Mouse (Mus musculus) neutrophil, adult 5-6 weeks (primary cell): ENCODE results near the gene Hnrnpk. TPM values are rescaled to one million over a fixed set of nuclear protein-coding genes. Genes with fewer than 3 reads are reported as not detected.
"Not testable (repeated sequence)": the region's sequence is repeated elsewhere in the genome, so short reads cannot be mapped to it uniquely, and the experiment has no call there.

Experiments
- ATAC-seq: fragments of 151-379, 151-347 bp; 2 replicates; pipeline ENCODE4 v1.8.0; 2017; ENCODE audit warnings: mild to moderate bottlenecking, moderate TSS enrichment; ENCODE audit not compliant: insufficient number of reproducible peaks, poor library complexity, low FRiP score, severe bottlenecking; ENCODE audit errors: extremely low read depth
- total RNA-seq: library from RNA; stranded (forward); fragments of 200-1000 nt; gene quantifications from 2 replicates; pipeline ENCODE4 v1.2.3, GENCODE M21; 2017

The Hnrnpk gene
- total RNA-seq, 1 experiment from 2014 or later: 1,547 TPM

DNA sequence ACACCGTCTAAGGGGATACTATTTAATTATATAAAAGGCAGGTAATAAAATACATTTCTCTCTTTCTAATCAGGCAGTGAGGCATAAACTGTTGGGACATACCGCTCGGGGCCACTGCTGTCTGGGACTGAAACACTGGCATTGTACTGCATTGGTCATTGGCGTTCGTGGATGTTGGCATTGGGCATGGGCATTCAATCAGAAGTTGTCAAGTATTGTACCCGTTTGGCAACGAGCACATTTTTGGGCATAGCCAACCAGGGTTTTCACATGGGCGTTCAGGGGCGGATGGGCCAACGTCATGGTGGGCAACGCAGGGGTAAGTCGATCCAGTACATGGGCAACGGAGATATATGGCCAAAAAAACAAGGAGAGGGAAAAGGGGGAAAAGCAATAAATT, 5.5 kb downstream of the Hnrnpk start:
- ATAC-seq: no peak

DNA sequence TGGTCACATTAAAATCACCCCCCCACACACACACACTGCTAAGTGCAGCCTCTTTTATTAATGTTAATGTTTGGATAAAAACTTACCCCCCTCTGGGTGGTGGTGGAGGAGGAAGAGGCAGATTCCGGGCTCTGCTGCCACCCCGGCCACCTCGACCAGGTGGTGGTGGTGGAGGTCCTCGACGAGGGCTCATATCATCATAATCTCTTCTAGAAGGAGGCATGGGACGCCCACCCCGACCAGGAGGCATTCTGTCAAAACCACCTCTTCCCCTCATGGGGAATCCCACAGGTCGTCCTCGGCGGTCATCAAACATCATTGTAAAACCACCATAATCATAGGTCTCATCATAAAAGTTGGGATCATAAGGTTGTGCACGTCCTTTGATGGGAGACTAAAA, 8.8 kb downstream of the Hnrnpk start:
- ATAC-seq: not testable (repeated sequence)

DNA sequence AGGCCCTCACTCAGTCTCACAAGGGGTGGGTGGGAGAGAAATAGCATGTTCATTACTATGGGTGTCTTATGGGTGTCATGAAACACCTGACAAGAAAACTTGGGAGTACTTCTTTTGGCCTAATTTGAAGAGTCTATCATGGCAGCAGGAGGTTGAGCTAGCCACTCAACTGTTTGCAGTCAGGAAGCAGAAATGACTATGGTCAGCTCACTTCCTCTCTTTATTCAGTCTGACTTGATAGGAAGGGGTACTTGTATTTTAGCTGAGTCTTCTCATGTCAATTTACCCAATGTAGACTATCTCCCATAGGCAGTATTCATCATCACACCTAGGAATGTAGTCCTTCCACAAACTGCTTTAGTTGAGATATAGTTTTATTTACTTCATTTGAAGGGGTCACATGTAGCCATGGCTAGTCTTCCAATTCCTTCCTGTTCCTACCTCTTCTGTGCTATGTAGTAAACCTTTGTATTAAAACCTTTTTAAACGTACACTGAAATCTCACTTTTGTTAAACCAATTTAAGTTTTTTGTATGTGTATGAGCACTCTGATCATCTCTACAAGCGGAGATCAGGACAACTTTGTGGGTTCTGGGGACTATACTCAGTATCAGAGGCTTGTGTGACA, 13.7 kb downstream of the Hnrnpk start:
- ATAC-seq: no peak

DNA sequence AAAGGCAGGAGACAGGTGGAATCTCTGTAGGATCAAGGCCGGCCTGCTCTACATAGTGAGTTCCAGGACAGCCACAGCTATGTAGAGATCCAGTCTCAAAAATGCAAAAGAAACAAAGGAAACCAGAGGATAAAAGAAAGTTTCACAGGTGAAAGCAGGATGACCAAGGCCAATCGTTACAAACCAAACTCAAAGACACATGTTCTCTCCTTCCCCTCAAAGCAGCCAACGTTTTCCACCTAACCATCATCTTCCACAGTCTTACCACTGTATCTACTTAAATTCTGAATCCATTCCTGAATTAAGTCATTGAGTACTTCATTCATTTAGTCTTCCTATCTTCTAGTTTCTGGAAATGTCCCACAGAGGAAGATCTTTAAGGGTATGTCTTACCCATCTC, 14.8 kb downstream of the Hnrnpk start:
- ATAC-seq: no peak

DNA sequence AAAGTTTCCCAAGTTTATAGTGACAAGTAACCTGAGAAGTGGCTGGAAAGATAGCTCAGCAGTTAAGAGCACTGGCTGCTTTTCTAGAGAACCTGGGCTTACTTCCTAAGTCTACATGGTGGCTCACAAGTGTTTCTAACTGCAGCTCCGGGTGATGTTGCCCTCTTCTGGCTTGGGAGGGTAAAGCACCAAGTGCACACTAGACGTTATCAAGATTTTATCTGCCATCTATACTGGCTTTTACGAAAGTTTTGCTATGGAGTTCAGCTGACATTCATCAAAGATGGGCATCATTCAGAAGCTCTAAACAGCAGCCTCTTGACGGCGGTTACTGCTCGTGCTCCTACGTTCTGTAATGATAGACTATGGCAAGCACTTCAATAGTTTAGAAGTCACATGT, 15.2 kb downstream of the Hnrnpk start:
- peak; percentile 84 for ATAC-seq

DNA sequence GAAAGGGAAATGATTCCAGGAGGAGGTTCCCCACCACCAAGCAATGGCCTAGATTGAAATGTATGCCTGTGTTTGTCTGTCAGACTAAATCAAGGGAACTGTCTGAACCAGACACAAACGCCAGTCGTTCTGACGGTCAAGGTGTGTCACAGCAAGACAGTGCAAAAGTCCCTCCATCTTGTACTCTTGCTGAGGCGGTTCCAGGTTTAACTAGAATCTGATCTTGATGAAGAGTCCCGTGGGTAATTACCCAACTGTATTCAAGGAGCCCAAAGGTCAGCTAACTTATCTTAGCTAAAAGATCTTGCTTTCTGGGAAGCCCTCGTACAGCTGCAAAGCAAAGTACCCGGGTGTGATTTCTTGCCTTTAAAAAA, 17.6 kb downstream of the Hnrnpk start:
- ATAC-seq: no peak

DNA sequence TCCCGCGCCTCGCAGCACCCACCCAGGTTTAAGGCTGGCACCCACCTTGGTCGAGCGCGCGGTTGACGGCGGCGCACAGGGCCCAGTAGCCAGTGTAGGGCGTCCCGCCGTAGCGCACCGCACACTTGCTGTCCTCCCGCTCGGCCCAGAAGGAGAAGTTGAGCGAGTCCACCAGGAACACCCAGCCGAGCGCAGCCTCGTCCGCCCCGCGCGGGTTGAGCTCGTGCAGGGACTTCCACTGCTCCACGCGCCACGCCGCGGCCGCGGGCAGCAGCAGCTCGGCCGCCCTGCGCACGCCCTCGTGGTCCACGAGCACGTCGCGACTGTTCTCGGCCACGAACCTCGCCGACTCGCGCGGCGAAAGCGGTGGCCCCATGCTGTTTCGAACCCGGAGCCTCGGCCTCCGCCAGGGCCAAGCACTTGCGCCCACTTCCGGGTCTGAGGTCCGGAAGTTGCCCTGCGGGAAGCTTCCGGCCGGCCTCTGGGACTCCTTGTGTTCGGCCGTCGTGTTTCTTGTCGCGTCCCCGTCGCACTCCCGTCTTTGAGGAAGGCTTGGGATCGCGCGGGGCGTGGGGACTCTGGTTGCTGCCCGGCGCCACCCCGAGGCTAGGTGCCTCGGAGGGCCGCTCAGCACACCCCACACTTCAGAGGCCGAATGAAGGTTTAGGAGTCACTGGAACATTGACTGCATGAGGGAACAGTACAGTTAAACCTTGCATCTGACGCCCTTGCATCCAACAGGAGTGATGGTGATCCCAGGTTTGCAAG, 18.2 kb downstream of the Hnrnpk start, which contains the start of gene 2210016F16Rik:
TSS of gene 2210016F16Rik (minus strand) at position 447 of the 768 bp plus-strand sequence.
- peak; percentile 20 for ATAC-seq

DNA sequence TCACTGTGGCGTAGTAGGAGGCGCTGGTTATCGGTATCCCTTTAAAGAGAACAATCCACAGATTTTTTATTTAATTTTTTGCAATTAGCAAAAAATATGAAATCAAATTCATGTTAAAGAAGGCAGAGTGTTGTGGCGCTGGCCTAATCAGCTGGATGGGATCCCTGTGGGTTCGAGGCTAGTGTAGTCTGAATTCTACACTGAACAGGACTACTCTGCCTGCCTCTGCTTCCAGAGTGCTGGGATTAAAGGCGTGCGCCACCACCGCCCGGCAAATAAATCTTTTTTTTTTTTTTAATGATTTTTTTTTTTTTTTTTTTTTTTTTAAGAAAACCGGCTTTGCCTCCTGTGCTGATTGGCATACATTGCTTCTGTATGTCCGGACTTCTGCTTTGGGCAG, 18.8 kb downstream of the Hnrnpk start:
- ATAC-seq: no peak

DNA sequence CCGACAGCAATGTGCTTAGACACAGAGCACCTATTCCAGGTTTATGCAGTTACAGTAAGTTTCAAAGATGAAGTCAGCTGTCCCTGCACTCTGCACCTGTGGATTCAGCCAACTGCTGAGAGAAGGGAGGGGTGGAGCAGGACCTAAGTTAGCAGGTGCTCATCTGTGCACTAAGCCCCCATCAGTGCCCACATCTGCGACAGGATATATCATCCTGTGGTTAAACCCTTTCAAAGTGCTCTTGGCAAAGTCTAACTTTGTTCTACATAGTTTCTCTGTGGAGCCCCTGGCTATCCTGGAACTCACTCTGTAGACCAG, 30.0 kb downstream of the Hnrnpk start:
- ATAC-seq: no peak

DNA sequence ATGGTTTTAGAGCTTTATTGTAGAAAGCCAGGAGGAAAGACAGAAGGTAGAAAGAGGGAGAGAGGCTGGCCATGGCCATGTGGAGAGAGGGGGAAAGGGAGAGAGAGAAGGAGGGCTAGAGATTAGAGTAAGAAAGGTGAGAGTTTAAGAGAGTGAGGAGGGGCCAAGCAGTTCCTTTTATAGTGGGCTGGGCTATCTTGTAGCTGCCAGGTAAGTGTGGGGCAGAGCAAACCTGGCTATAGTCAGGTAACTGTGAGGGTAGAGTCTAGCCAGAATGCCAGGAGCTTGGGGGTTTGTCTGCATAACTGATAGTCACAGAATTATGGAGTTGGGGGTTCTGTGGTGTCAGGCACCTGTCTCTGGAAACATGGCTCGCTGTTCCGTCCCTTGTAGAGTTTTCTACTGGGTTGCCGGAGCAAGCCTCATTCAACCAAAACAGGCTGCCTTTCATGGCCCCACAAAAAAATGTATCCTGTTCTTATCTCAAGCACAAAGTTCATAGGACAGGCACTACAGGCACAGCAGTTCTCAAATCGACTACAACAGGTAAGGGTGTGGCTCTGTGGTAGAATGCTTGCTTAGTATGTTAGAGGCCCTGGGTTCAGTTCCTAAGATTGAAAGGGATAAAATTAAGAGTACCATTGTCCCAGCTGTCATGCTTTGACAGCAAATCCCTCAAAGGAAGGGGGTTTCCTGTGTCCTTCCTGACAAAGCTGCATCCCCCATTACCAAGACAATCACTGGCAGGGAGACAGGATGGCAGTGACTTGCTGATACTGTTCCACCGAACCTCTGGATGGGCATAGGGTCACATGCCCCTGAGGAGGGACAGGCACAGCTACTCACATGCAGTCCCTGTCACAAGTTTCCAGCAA, 30.6 kb downstream of the Hnrnpk start:
- no peak for ATAC-seq

DNA sequence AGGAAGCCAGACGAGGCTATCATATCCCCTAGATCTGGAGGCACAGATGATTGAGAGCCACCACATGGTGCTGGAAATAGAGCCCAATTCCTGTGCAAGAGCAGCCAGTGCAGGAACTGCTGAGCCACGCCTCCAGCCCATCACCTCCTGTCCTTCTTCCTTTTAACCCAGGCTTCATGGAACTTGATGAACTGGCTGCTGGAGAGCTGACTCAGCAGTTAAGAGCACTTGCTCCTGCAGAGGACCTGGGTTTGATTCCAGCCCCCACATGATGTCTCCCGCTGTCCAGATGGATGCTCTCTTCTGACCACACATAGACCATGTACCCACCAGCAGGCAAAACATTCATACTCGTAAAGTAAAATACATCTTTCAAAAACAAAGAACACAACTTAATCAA, 34.3 kb downstream of the Hnrnpk start:
- ATAC-seq: no peak

DNA sequence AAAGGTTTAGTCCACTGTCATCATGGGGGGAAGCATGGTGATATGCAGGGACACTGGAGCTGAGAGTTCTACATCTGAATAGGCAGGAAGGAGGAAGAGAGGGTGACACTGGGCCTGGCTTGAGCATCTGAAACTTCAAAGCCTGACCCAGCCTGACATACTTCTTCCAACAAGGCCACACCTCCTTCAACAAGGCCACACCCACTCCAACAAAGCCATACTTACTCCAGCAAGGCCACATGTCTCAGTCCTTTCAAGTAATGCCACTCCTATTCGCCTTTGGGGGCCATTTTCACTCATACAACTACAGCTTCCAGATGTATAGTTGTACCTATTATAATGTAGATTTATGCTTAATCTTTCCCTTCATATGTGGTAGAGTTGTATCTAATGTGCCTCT, 35.5 kb downstream of the Hnrnpk start:
- no peak for ATAC-seq

DNA sequence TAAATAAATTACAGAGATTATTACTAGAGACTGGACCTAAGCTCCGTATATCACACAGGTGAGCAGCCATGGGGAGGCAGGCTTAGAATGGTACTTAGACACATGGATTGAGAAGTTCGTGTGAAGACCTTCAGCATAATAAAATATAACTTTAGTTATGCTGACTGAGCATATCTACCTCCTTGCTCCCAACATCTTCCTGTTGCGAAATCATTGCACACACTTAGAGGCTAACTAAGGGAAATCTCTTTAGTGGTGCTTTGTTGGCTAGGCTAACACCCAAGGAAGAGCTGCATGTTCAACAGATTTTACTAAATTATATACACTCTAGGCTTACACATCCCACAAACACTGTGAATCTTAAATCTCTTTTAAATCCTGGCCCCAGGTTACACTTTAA, 36.8 kb downstream of the Hnrnpk start:
- ATAC-seq: no peak

DNA sequence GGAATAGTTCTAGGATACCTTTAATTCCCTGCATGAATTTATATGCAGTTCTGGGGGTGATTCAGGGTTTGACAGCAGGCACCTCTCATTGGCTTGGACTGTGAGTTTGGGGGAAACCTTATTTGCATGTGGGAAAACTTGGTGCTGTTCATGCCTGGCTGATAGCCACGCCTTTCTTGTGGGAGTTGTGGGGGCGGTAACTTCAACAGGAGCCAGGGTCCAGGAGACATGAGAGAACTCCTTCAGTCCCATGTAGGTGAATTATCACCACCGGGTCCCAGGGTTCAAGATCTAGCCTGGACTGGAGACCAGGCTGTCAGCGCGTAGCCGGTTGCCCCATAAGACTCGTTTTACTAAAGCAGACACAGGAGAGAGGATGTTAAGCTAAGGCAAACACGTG, 38.0 kb downstream of the Hnrnpk start:
- ATAC-seq: not testable (repeated sequence)

DNA sequence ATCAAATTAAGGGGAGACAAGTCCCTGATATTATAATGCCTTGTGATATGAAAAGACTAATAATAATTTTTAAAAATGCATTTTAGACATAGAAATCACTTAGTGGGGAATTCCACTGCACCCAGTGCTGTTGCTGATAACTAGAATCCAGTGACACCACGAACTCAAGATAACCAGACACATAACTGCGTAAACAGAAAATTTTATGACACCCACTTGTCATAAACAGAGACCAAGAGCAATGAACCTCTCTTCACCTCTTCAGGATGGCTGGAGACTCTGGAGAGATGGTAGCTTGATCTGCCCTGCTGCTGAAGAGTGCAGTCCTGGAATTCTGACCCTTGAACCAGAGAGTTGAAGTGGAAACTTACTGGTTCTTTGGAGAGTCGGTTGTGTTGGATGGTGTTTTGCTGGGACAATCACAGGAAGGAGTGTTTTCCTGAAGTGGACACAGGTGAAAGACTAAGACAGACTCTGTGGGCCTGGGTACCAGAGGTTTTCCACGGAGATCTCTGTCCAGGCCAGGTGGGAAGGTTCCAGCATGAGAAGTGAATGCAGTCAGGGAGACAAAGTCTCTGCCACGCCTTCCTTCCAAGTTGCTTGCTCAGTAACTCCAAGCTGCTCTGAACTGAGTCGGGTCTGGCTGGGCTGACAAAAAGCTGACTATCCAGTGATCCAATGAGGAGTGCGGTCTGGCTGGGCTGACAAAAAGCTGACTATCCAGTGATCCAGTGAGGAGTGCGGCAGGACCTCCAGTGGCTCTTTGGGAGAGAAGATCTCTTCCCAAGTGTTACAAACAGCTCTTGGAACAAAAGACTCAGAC, 38.6 kb downstream of the Hnrnpk start:
- no peak for ATAC-seq

DNA sequence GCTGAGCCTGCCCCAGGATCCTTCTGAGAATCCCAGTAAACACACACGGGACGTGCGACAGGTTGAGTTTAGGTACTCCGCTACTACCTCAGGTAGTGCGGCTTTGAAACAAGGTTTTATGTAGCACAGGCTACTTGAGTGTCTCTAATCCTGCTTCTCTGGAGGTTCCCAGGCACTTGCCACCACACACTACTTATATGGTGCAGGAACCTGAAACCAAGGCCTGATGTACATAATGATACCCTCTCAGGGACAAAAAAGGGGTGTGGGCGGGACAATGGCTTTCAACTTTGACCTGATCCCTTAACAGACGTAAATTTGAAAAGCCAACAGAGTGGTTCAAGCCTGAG, 43.9 kb downstream of the Hnrnpk start:
- no peak for ATAC-seq

DNA sequence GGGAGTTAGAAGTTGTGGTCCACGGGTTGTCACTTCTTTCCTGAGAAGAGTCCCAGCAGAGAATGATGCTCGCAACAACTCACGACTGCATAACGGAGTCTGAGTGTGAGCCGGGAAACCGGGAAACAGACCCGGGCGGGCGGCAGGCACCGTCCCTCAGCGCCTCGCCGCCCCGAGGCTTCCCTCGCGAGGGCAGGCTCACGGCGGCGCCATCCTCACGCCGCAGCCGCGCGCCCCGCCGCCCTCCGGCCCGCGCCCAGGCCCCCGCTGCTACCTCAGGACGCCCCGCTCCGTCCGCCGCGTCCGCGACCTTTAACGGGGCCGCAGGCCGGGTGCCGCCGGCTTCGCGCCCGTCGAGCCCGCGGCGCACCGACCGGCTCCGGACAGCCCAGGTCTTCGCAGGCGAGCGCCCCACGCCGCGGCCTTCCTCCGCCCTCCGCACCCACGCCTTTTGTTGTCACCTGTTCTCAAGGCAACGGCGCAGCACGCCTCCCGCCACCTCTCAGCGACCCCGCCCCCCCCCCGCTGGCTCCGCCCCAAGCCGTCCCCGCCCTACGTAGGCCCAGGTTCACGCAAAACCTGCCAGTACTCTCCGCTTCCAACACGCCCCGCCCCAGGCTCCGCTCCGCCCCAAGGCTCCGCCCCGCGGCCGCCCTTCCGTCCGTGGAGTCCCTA, 44.4 kb downstream of the Hnrnpk start, which contains the start of gene Kif27:
TSS of gene Kif27 (minus strand) at position 494 of the 675 bp plus-strand sequence.
- ATAC-seq: peak; percentile 95

DNA sequence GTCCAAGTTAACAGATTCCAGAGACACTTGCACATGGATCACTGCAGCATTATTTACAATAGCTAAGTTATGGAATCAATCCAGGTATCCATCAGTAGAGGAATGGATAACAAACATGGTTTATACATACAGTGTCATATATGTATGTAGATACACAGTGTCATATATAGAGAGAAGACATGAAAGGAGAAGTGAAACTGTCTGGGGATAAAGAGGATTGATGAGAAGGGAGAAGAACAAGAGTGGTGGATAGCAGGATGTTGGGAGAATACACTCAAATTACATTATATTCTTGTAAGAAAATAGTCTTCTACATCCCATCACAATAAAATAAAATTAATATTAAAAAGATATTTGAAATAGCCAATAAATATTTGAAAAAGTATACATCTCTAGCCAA, 50.1 kb downstream of the Hnrnpk start:
- no peak for ATAC-seq

DNA sequence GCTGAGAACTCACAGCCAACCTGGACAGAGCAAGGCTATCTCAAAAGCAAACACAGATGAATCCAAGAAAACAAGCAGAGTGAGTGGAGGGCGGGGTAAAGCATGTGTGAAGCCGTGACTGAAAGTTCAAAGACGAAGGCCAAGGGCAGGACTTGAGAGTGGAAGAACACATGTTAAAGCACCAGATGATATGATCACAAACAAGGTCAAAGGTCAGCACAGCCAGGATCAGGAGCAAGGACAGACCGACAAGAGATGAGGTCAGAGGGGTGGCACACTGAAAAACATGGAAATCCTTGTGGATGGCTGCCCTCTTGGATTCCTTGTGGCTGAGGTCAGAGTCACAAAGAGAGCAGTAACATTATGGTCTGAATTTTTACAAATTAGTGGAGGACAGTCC, 52.5 kb downstream of the Hnrnpk start:
- ATAC-seq: no peak
